Mouse (Mus musculus) left cerebral cortex, adult 6 months (tissue): ENCODE measurements around the gene Speer4b. TPM values are rescaled to one million over a fixed set of nuclear protein-coding genes. Genes with fewer than 3 reads are reported as not detected.

Experiments
- long read RNA-seq, 2 experiments: library from polyadenylated mRNA; unstranded; transcript quantifications; one replicate each; pipeline ENCODE4 v2.0.0; 2019 to 2020
- polyA plus RNA-seq: library from polyadenylated mRNA; unstranded; fragments of <200 nt; fragmentation: Nextera tagmentation; gene quantifications from 2 replicates; pipeline ENCODE4 v1.2.3, GENCODE M21; 2021

The Speer4b gene
- polyA plus RNA-seq, result not detected in 2 replicates
- long read RNA-seq, experiment 1, result 0 reads
- long read RNA-seq, experiment 2, result 0 reads

GRCm38 (mm10) chr5:27501338-27501737 lies at the start of gene Speer4b:
Gene Speer4b, minus strand, starts transcription at chr5:27501438.

